ENCODE assay signal across 22 mouse cellular contexts in genomic region chr8:109992951-109993350, GRCm38 (mm10). TPM values are rescaled to one million over a fixed set of nuclear protein-coding genes. Genes with fewer than 3 reads are reported as not detected.
A peak's percentile ranks its signal among the peaks of the same experiment; 100 is the strongest.
DNase-seq lines count a peak whose midpoint lies in the region; ATAC-seq and TF ChIP-seq lines count a peak whose summit lies in the region.
"Had no signal": no experiment of that assay in that cellular context is flagged by ENCODE, and none has a peak within 500 bp of the region (broad histone marks: within the 10 kb centered on the region; RNA-seq: fewer than 3 reads in every experiment).

No protein-coding gene starts in this region.

- no peaks in the 10 kb centered on the region for H3K27me3 ChIP-seq in liver, adult 2 months (ENCODE audit: control insufficient read depth, insufficient read depth, low read length)
- H3K27me3 ChIP-seq in liver, embryonic 11.5 days (replicated peaks; ENCODE audit: control insufficient read depth, insufficient read depth, low read length): no peaks in the 10 kb centered on the region
- H3K27me3 ChIP-seq in liver, postnatal 0 days (ENCODE audit: insufficient read depth, low read length): no peaks in the 10 kb centered on the region
- H3K27me3 ChIP-seq: Patski had no signal

- peak; percentile 73 for DNase-seq in liver, adult 2 months (ENCODE audit: extremely low read depth, low read depth, low spot score)
- no peak for DNase-seq in liver, embryonic 11.5 days (ENCODE audit: low spot score)
- DNase-seq in liver, postnatal 0 days: no peak
- no peak for DNase-seq in liver
- DNase-seq: adrenal gland, adult 2 months; adrenal gland, adult 8-10 months; adrenal gland, postnatal 10 days; adrenal gland, postnatal 14 days; adrenal gland, postnatal 25 days; B cell, adult 2 months; cerebellum, adult 11 months; cerebellum, adult 11-12 months; cerebellum, adult 18-20 months had no signal

- H3K9me3 ChIP-seq in liver, embryonic 11.5 days (ENCODE audit: control insufficient read depth, low read length): no peaks in the 10 kb centered on the region
- H3K9me3 ChIP-seq in liver, postnatal 0 days (ENCODE audit: low read length): no peaks in the 10 kb centered on the region
- H3K9me3 ChIP-seq: G1E had no signal

- no peak for TF ChIP-seq CTCF in liver, adult 2 months (IDR thresholded peaks at IDR 0.05; ENCODE audit: low read depth, low read length)
- no peak for TF ChIP-seq CTCF in liver, postnatal 0 days (IDR thresholded peaks at IDR 0.05; ENCODE audit: low read depth)

- WGBS in liver, adult 2 months: 14% methylated on average over 1 of the region's 1 CpGs
- 63% methylated on average over 1 of the region's 1 CpGs for WGBS in liver, embryonic 11.5 days
- 56% methylated on average over 1 of the region's 1 CpGs for WGBS in liver, postnatal 0 days (ENCODE audit: insufficient replicate concordance)

- peaks cover 6% of the 10 kb centered on the region for H3K4me1 ChIP-seq in liver, adult 2 months (ENCODE audit: control insufficient read depth, insufficient read depth, low read length)
- H3K4me1 ChIP-seq in liver, embryonic 11.5 days (replicated peaks; ENCODE audit: control insufficient read depth, insufficient read depth, low read length): no peaks in the 10 kb centered on the region
- H3K4me1 ChIP-seq in liver, postnatal 0 days (ENCODE audit: insufficient read depth): peaks cover 2% of the 10 kb centered on the region

- no peak for ATAC-seq in liver, embryonic 11.5 days (replicated peaks; ENCODE audit: low FRiP score)
- peak; percentile 51 for ATAC-seq in liver, postnatal 0 days
- ATAC-seq: activated CD4-positive, CD25-positive, alpha-beta regulatory T cell, adult 4 months; CD4-positive, CD25-positive, alpha-beta regulatory T cell, adult 4 months; Patski had no signal

- H3K36me3 ChIP-seq in liver, adult 2 months (ENCODE audit: control insufficient read depth, insufficient read depth, low read length): peaks cover 60% of the 10 kb centered on the region
- H3K36me3 ChIP-seq in liver, embryonic 11.5 days (ENCODE audit: control insufficient read depth, insufficient read depth, low read length): no peaks in the 10 kb centered on the region
- H3K36me3 ChIP-seq in liver, postnatal 0 days (replicated peaks; ENCODE audit: insufficient read depth, low read length): peaks cover 5% of the 10 kb centered on the region; the same call in 1 of the 2 replicates
- H3K36me3 ChIP-seq: G1E had no signal

- no peak for TF ChIP-seq EP300 in liver, postnatal 0 days (IDR thresholded peaks at IDR 0.05; ENCODE audit: low read depth)

- TF ChIP-seq POLR2A in liver, adult 2 months (IDR thresholded peaks at IDR 0.05; ENCODE audit: extremely low read depth, insufficient read depth, low read length): no peak

- peak overlapping the region; percentile 33; the same call in 1 of the 2 replicates for H3K9ac ChIP-seq in liver, adult 2 months (ENCODE audit: low read depth, low read length)
- no peak overlapping the region for H3K9ac ChIP-seq in liver, embryonic 11.5 days (ENCODE audit: low read depth, low read length)
- H3K9ac ChIP-seq in liver, postnatal 0 days (replicated peaks): no peak overlapping the region

- peak overlapping the region; percentile 91; the same call in 1 of the 2 replicates for H3K27ac ChIP-seq in liver, adult 2 months (replicated peaks; ENCODE audit: insufficient read depth, low read depth, low read length)
- no peak overlapping the region for H3K27ac ChIP-seq in liver, embryonic 11.5 days (ENCODE audit: low read depth, low read length)
- H3K27ac ChIP-seq in liver, postnatal 0 days (ENCODE audit: low read depth): peak overlapping the region; percentile 77

- H3K79me2 ChIP-seq in liver, adult 2 months (ENCODE audit: control insufficient read depth, insufficient read depth, low read length): 0 out of 2 replicates have a peak, but pooled peaks cover 3% of the 10 kb centered on the region

- peak overlapping the region; percentile 21 for H3K4me3 ChIP-seq in liver, adult 2 months (ENCODE audit: insufficient read depth, low read depth, low read length)
- no peak overlapping the region for H3K4me3 ChIP-seq in liver, embryonic 11.5 days (ENCODE audit: low read depth, low read length)
- H3K4me3 ChIP-seq in liver, postnatal 0 days (ENCODE audit: low read depth, low read length): peak overlapping the region; percentile 36; the same call in 1 of the 2 replicates

- no peak overlapping the region for H3K4me2 ChIP-seq in liver, embryonic 11.5 days
- 0 out of 2 replicates have a peak overlapping the region, but pooled peaks have one; percentile 14 for H3K4me2 ChIP-seq in liver, postnatal 0 days (ENCODE audit: low read depth, low read length)

RNA-seq across cellular contexts. Expression of gene Tat, which starts 2.7 kb away (rescaled TPM):
- 815 and 1,088 TPM in 2 replicates for total RNA-seq in liver, adult 2 months (2014; rRNA removed)
- polyA plus RNA-seq in liver, adult 2 months (2012; rRNA removed): 868 and 1,411 TPM in 2 replicates
- 0.22 TPM in 1 of 2 replicates, not detected in the other for polyA plus RNA-seq in liver, embryonic 11.5 days (2014; fragmentation: Nextera tagmentation; extraction: Ambion mirVana)
- 64.5 and 108 TPM in 2 replicates for polyA plus RNA-seq in liver, postnatal 0 days (2015; fragmentation: Nextera tagmentation; extraction: Ambion mirVana)
- total RNA-seq: adrenal gland, postnatal 25 days; CH12.LX; ES-E14; MEL had no signal
- polyA plus RNA-seq: activated CD4-positive, CD25-positive, alpha-beta regulatory T cell, adult 4 months; C2C12; CD4-positive, CD25-positive, alpha-beta regulatory T cell, adult 4 months; G1E had no signal

RNA-seq across cellular contexts. Expression of gene Marveld3, which starts 30.9 kb away (rescaled TPM):
- total RNA-seq in liver, adult 2 months (2014; rRNA removed): 0.37 and 0.81 TPM in 2 replicates
- polyA plus RNA-seq in liver, adult 2 months (2012; rRNA removed): 0.23 and 0.70 TPM in 2 replicates
- polyA plus RNA-seq in liver, embryonic 11.5 days (2014; fragmentation: Nextera tagmentation; extraction: Ambion mirVana): 0.15 and 0.17 TPM in 2 replicates
- 0.58 and 0.69 TPM in 2 replicates for polyA plus RNA-seq in liver, postnatal 0 days (2015; fragmentation: Nextera tagmentation; extraction: Ambion mirVana)
- total RNA-seq: adrenal gland, postnatal 25 days; CH12.LX; MEL had no signal
- polyA plus RNA-seq: activated CD4-positive, CD25-positive, alpha-beta regulatory T cell, adult 4 months; adrenal gland, adult 2 months; C2C12; CD4-positive, CD25-positive, alpha-beta regulatory T cell, adult 4 months; G1E had no signal

RNA-seq across cellular contexts. Expression of gene Chst4, which starts 46.6 kb away (rescaled TPM):
- 0.18 and 0.20 TPM in 2 replicates for total RNA-seq in liver, adult 2 months (2014; rRNA removed)
- polyA plus RNA-seq in liver, adult 2 months (2012; rRNA removed): 0.22 and 0.39 TPM in 2 replicates
- not detected in 2 replicates for polyA plus RNA-seq in liver, embryonic 11.5 days (2014; fragmentation: Nextera tagmentation; extraction: Ambion mirVana)
- polyA plus RNA-seq in liver, postnatal 0 days (2015; fragmentation: Nextera tagmentation; extraction: Ambion mirVana): 0.13 and 0.31 TPM in 2 replicates
- total RNA-seq: CH12.LX, G1E, MEL had no signal
- polyA plus RNA-seq: activated CD4-positive, CD25-positive, alpha-beta regulatory T cell, adult 4 months; brain, embryonic 14.5 days; C2C12; CD4-positive, CD25-positive, alpha-beta regulatory T cell, adult 4 months; G1E; Patski had no signal

Comparison
In these comparisons a context has a peak if more than half of its experiments do, and no peak if none do; other contexts are left out.
1. RNA of gene Tat, which starts 2.7 kb away (polyA plus RNA-seq): 868 to 1,411 TPM in liver, adult 2 months and 64.5 to 108 TPM in liver, postnatal 0 days; 0.22 TPM in liver, embryonic 11.5 days; every median in the first group is over 10 times any median in the second.